Mouse (Mus musculus) hindbrain, embryonic 14.5 days (tissue): ENCODE measurements around the gene Tmem268. TPM values are rescaled to one million over a fixed set of nuclear protein-coding genes. Genes with fewer than 3 reads are reported as not detected.

ENCODE experiments used
- ATAC-seq: fragments of 200-750 bp; cut with Nextera tagmentation; 2 replicates; pipeline ENCODE4 v1.8.0; 2017; ENCODE audit warnings: moderate number of reproducible peaks, mild to moderate bottlenecking, moderate TSS enrichment, moderate library complexity; ENCODE audit not compliant: low FRiP score
- DNase-seq: peaks from one replicate; pipeline ENCODE4 v3.0.0-alpha.2; 2015; ENCODE audit warnings: low spot score
- H3K27ac ChIP-seq: fragments of 300-500 bp; sonication (generic); 2 replicates; pipeline ENCODE4 v1.5.1; 2014; ENCODE audit warnings: mild to moderate bottlenecking, moderate library complexity
- H3K27me3 ChIP-seq: fragments of 300-500 bp; sonication (generic); 2 replicates; pipeline ENCODE4 v1.6.1; 2014; ENCODE audit warnings: mild to moderate bottlenecking, low read length, mixed read lengths; ENCODE audit not compliant: control insufficient read depth, insufficient read depth
- H3K36me3 ChIP-seq: fragments of 300-500 bp; sonication (generic); replicated peaks from 2 replicates; pipeline ENCODE4 v1.6.1; 2014; ENCODE audit not compliant: control insufficient read depth, insufficient read depth
- H3K4me1 ChIP-seq: fragments of 300-500 bp; sonication (generic); replicated peaks from 2 replicates; pipeline ENCODE4 v1.6.1; 2014; ENCODE audit warnings: antibody characterized with exemption, low read length, mixed read lengths; ENCODE audit not compliant: control insufficient read depth, insufficient read depth
- H3K4me2 ChIP-seq: fragments of 300-500 bp; sonication (generic); replicated peaks from 2 replicates; pipeline ENCODE4 v1.6.1; 2014; ENCODE audit warnings: mild to moderate bottlenecking, moderate library complexity
- H3K4me3 ChIP-seq: fragments of 300-500 bp; sonication (generic); replicated peaks from 2 replicates; pipeline ENCODE4 v1.5.1; 2014; ENCODE audit warnings: mild to moderate bottlenecking, low read length
- H3K9ac ChIP-seq: fragments of 300-500 bp; sonication (generic); 2 replicates; pipeline ENCODE4 v1.6.1; 2014
- H3K9me3 ChIP-seq: fragments of 300-500 bp; sonication (generic); 2 replicates; pipeline ENCODE4 v1.6.1; 2016; ENCODE audit warnings: low read length; ENCODE audit not compliant: control insufficient read depth
- WGBS: fragments of 180-500 bp; shearing (Covaris S2); extraction: QIAGEN DNeasy Blood & Tissue Kit; methylation state at CpG from one replicate; pipeline ENCODE4 v1.1.7; 2014; 5-methylcytosine and 5-hydroxymethylcytosine counted together
- polyA plus RNA-seq: library from polyadenylated mRNA; unstranded; fragments of >200 nt; fragmentation: Nextera tagmentation; extraction: Ambion mirVana; gene quantifications from 2 replicates; pipeline ENCODE4 v1.2.1, GENCODE M21; 2014

The Tmem268 gene
- polyA plus RNA-seq, result 4.5 and 4.8 TPM in 2 replicates

DNA sequence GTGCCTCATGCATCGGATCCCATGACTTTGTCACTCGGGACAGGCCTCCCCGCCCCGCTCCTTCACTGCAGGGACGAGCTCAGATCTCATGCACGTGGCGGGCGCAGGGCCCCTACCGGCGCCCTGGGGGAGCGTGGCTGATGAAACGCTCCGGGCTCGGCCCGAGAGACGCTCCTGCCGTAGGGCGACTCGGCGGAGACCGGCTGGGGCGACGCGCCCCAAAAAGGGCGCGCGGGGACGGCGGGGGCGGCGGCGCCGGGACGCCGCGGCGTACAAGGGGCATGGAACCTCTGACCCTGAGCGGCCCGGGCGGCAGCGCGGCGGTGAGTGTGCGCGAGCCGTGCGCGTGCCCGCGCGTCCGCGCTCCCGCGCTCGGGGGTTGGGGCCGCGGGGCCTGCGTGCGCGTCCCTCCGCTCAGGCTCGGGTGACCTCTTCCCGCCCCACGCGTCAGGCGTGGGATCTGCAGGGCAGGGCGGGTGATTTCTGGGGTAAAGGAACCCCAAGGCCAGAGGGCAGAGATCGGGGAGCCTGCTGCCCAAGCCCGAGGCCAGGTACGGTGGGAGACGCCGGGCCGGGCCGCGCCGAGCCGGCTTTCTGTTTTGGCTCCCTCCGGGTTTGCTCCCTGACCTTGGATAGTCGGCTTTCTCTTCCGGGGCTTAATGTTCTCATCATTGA lies at the start of gene Tmem268:
Gene Tmem268 (plus strand): TSS at position 375 of the 675 bp plus-strand sequence.
- H3K4me3 ChIP-seq, result peak within 1 kb of the TSS; percentile 76
- H3K4me2 ChIP-seq, result peak within 1 kb of the TSS; percentile 89
- H3K27me3 ChIP-seq, result no peaks in the 10 kb centered on the region; the same call in 1 of the 2 replicates
- 0 out of 2 replicates have a peak, but pooled peaks cover 10% of the 10 kb centered on the region for H3K36me3 ChIP-seq
- peak; percentile 73 for DNase-seq
- no peak within 1 kb of the TSS for H3K27ac ChIP-seq
- H3K9me3 ChIP-seq, result no peaks in the 10 kb centered on the region
- WGBS, result under 1% methylated on average over 66 of the region's 81 CpGs
- peaks cover 8% of the 10 kb centered on the region; the same call in 1 of the 2 replicates for H3K4me1 ChIP-seq
- ATAC-seq, result peak; percentile 79
- peak within 1 kb of the TSS; percentile 76 for H3K9ac ChIP-seq

- H3K9ac ChIP-seq, result no peak overlapping the region
- ATAC-seq (no peak), DNase-seq (no peak)
- no peaks in the 10 kb centered on the region for H3K36me3 ChIP-seq
- no peak overlapping the region for H3K4me2 ChIP-seq
- H3K27ac ChIP-seq, result no peak overlapping the region
- H3K4me1 ChIP-seq, result no peaks in the 10 kb centered on the region
- no peaks in the 10 kb centered on the region for H3K27me3 ChIP-seq
- H3K4me3 ChIP-seq, result no peak overlapping the region
- WGBS, result 86% methylated on average over 2 of the region's 2 CpGs
- no peaks in the 10 kb centered on the region for H3K9me3 ChIP-seq
Observed at GRCm38 (mm10) chr4:63512921-63513320, 45.7 kb upstream of the Tmem268 start.

GRCm38 (mm10) chr4:63514454-63514984 lies 44.1 kb upstream of the Tmem268 start:
- Histone ChIP-seq H3K36me3 (no peaks in the 10 kb centered on the region), H3K4me1 (no peaks in the 10 kb centered on the region), H3K9me3 (no peaks in the 10 kb centered on the region), H3K4me3 (no peak overlapping the region), H3K9ac (no peak overlapping the region), H3K27me3 (no peaks in the 10 kb centered on the region), H3K27ac (no peak overlapping the region), H3K4me2 (no peak overlapping the region)
- no peak for DNase-seq
- no peak for ATAC-seq
- 69% methylated on average over 4 of the region's 4 CpGs for WGBS

- ATAC-seq, result no peak
- Histone ChIP-seq H3K4me3 (no peak overlapping the region), H3K4me1 (no peaks in the 10 kb centered on the region), H3K27me3 (no peaks in the 10 kb centered on the region), H3K27ac (no peak overlapping the region), H3K9ac (no peak overlapping the region), H3K36me3 (no peaks in the 10 kb centered on the region), H3K4me2 (no peak overlapping the region), H3K9me3 (no peaks in the 10 kb centered on the region)
- 87% methylated on average over 5 of the region's 5 CpGs for WGBS
- DNase-seq, result no peak
Observed at GRCm38 (mm10) chr4:63515021-63515420, 43.6 kb upstream of the Tmem268 start.

DNA sequence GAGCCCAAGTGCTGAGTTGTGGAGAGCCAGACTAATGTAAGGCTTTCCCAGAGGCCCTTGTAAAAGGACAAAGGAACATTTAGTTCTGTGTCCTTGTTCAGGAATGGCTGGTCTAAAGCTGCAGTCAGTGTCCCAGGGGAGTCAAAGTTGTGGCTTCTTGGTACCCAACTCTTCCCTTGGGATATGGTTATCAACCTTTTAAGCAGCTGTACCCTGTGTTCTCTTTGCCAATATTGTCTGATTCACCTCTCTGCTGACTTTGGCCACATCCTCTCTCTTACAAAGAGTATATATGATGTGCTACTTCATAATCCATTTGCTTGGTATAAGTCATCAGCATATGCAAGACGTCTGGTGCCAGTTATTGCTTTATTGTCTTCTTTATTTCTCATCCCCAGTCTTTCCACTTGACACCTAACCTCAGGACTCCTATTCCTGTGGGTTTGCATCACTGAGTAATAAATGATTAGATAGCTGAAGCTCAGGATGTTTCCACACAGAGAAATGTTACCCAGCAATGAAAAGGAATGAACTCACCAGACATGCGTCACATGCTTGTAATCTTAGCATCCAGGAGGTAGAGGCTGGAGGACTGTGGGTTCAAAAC lies 36.7 kb upstream of the Tmem268 start:
- Histone ChIP-seq H3K9ac (no peak overlapping the region), H3K4me1 (0 out of 2 replicates have a peak, but pooled peaks cover 4% of the 10 kb centered on the region), H3K27me3 (no peaks in the 10 kb centered on the region), H3K9me3 (no peaks in the 10 kb centered on the region), H3K27ac (no peak overlapping the region), H3K4me2 (no peak overlapping the region), H3K36me3 (no peaks in the 10 kb centered on the region), H3K4me3 (no peak overlapping the region)
- no peak for DNase-seq
- ATAC-seq, result no peak
- 84% methylated on average over 2 of the region's 2 CpGs for WGBS

- 0 out of 2 replicates have a peak, but pooled peaks cover 4% of the 10 kb centered on the region for H3K4me1 ChIP-seq
- DNase-seq, result no peak
- no peaks in the 10 kb centered on the region for H3K27me3 ChIP-seq
- no peak overlapping the region for H3K4me2 ChIP-seq
- H3K9ac ChIP-seq, result 0 out of 2 replicates have a peak overlapping the region, but pooled peaks have one; percentile 4
- H3K27ac ChIP-seq, result no peak overlapping the region
- no peaks in the 10 kb centered on the region for H3K9me3 ChIP-seq
- H3K36me3 ChIP-seq, result no peaks in the 10 kb centered on the region
- H3K4me3 ChIP-seq, result no peak overlapping the region
- no peak for ATAC-seq
- 80% methylated on average over 8 of the region's 8 CpGs for WGBS
Observed at GRCm38 (mm10) chr4:63525514-63525913, 33.1 kb upstream of the Tmem268 start.

DNA sequence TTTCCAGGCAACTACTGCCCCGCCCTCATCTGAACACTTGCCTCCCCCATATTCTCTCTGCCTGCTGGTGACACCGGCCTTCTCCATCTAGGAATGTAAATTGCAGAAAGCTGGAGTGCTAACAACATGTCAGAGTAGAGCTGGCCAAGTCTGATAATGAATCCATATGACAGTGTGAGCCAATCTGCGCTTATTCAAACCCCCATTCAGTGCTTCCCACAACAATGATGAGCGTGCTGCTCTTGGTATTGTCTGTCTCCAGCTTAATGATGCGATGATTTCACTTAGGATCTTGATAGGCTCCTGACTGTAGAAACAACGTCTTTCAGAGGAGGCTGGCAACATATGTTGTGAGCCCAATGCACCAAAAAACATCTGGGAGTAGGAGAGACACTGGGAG lies 29.6 kb upstream of the Tmem268 start:
- H3K27me3 ChIP-seq, result no peaks in the 10 kb centered on the region
- ATAC-seq, result peak; percentile 51; the same call in 1 of the 2 replicates
- no peak overlapping the region for H3K4me2 ChIP-seq
- H3K9me3 ChIP-seq, result no peaks in the 10 kb centered on the region
- peak; percentile 30 for DNase-seq
- 0 out of 2 replicates have a peak, but pooled peaks cover 4% of the 10 kb centered on the region for H3K4me1 ChIP-seq
- WGBS, result 66% methylated on average over 6 of the region's 6 CpGs
- no peak overlapping the region for H3K27ac ChIP-seq
- no peak overlapping the region for H3K4me3 ChIP-seq
- H3K9ac ChIP-seq, result no peak overlapping the region
- no peaks in the 10 kb centered on the region for H3K36me3 ChIP-seq

- WGBS, result 77% methylated on average over 7 of the region's 7 CpGs
- ATAC-seq, result no peak
- 0 out of 2 replicates have a peak, but pooled peaks cover 3% of the 10 kb centered on the region for H3K4me1 ChIP-seq
Observed at GRCm38 (mm10) chr4:63530409-63530808, 28.2 kb upstream of the Tmem268 start.

DNA sequence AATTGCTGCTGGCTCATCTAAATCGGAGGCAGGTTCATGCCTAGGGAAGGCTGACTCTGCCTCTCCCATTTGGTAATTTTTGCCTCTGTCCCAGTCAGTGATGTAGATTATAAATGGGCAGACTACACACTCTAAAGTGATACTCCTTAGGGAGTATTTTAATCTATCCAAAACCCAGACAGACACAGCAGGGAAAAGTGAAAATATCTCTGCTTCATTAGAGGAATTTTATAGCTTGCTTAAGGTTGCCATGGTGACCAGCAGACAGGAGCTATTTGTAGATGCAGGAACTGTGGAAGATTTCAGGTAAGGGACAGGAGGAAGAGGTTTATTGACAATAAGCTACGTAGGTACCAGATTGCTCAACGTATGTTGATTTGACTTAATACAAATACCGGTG lies 21.0 kb upstream of the Tmem268 start:
- WGBS, result 80% methylated on average over 4 of the region's 4 CpGs
- DNase-seq, result no peak
- no peak for ATAC-seq
- Histone ChIP-seq H3K9me3 (no peaks in the 10 kb centered on the region), H3K9ac (no peak overlapping the region), H3K36me3 (no peaks in the 10 kb centered on the region), H3K4me3 (no peak overlapping the region), H3K27ac (no peak overlapping the region), H3K4me1 (0 out of 2 replicates have a peak, but pooled peaks cover 3% of the 10 kb centered on the region), H3K4me2 (no peak overlapping the region), H3K27me3 (no peaks in the 10 kb centered on the region)

More at GRCm38 (mm10) chr4:63530409-63530808, 28.2 kb upstream of the Tmem268 start:
- no peak overlapping the region for H3K9ac ChIP-seq
- H3K4me2 ChIP-seq, result no peak overlapping the region
- no peaks in the 10 kb centered on the region for H3K36me3 ChIP-seq
- no peak overlapping the region for H3K4me3 ChIP-seq
- H3K9me3 ChIP-seq, result no peaks in the 10 kb centered on the region
- DNase-seq, result no peak
- H3K27ac ChIP-seq, result no peak overlapping the region
- no peaks in the 10 kb centered on the region for H3K27me3 ChIP-seq
